Mouse (Mus musculus) spleen, adult 2 months (tissue): Measurements from ENCODE around the gene Gtf2a1. TPM values are rescaled to one million over a fixed set of nuclear protein-coding genes. Genes with fewer than 3 reads are reported as not detected.
"Not testable (repeated sequence)": the region's sequence is repeated elsewhere in the genome, so short reads cannot be mapped to it uniquely, and the experiment has no call there.

Experiments
- DNase-seq, 2 experiments: peaks; one replicate each; pipeline versions ENCODE4 v3.0.0 to v3.0.0-alpha.2; 2012 to 2021; ENCODE audit warnings: low spot score in 2 of 2, low read depth in 1 of 2
- H3K27ac ChIP-seq: fragments of 200-500 bp; 2 replicates; pipeline ENCODE4 v1.5.1; 2012; ENCODE audit warnings: low read length, inconsistent platforms; ENCODE audit not compliant: insufficient read depth
- H3K27me3 ChIP-seq: fragments of 200-500 bp; 2 replicates; pipeline ENCODE4 v1.6.1; 2012; ENCODE audit warnings: mild to moderate bottlenecking, moderate library complexity, low read length, inconsistent platforms; ENCODE audit not compliant: control insufficient read depth, insufficient read depth
- H3K36me3 ChIP-seq: fragments of 200-500 bp; 2 replicates; pipeline ENCODE4 v1.6.1; 2012; ENCODE audit warnings: mild to moderate bottlenecking, low read length, inconsistent platforms; ENCODE audit not compliant: control insufficient read depth, insufficient read depth
- H3K4me1 ChIP-seq: fragments of 200-500 bp; 2 replicates; pipeline ENCODE4 v1.6.1; 2011; ENCODE audit warnings: inconsistent platforms; ENCODE audit not compliant: control insufficient read depth, insufficient read depth, insufficient read length
- H3K4me3 ChIP-seq: fragments of 200-500 bp; 2 replicates; pipeline ENCODE4 v1.5.1; 2011; ENCODE audit warnings: mild to moderate bottlenecking, inconsistent platforms; ENCODE audit not compliant: insufficient read depth, insufficient read length; ENCODE audit errors: extremely low read depth
- CTCF ChIP-seq: fragments of 200-500 bp; IDR thresholded peaks from 2 replicates; pipeline ENCODE4 v1.5.1; 2011; ENCODE audit warnings: mild to moderate bottlenecking, inconsistent platforms; ENCODE audit not compliant: insufficient read depth, insufficient read length, insufficient replicate concordance; ENCODE audit errors: extremely low read depth
- POLR2A ChIP-seq: fragments of 200-500 bp; IDR thresholded peaks from 2 replicates; pipeline ENCODE4 v1.6.1; 2011; ENCODE audit warnings: low read depth, low read length, inconsistent platforms
- WGBS: fragments of 180-500 bp; shearing (Covaris S2); methylation state at CpG from one replicate; pipeline ENCODE4 v1.1.7; 2018; 5-methylcytosine and 5-hydroxymethylcytosine counted together
- polyA plus RNA-seq: library from polyadenylated mRNA; depleted of rRNA; stranded (reverse); fragments of >200 nt; gene quantifications from 2 replicates; pipeline ENCODE4 v1.2.3, GENCODE M21; 2012

Gtf2a1 gene
- polyA plus RNA-seq, 1 experiment = 12.2 TPM

DNA sequence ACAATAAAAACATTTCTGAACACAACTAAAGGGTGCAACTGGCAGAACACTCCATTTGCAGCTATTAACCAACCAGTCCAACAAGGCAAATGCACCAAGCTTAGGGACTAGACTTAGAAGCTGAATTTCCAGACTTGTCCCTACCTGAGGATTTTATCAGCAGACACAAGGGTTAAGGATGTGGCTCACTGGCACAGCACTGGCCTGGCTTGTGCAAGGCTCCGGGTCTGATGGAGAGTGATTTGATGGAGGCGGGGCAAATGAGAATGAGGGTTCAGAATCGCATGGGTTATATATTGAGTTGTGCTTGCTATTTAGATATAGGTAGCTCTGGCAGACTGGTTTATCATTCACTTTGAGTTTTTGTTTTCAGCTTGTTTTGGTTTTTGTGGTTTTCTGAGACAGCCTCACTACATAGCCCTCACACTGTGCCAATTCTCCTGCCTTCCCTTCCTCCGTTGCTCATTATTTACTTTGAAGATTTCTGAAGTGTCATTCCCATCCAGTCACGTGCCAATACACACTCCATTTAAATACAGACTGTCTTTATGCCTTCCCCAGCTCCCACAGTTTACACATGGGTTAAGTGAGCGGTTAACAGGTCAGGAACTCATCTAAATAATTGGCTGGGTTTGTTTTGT is 7.8 kb downstream of the Gtf2a1 start:
- H3K27me3 ChIP-seq = no peaks in the 10 kb centered on the region
- DNase-seq = no peak
- no peak overlapping the region; the same call in 1 of the 2 replicates for H3K27ac ChIP-seq
- 60% methylated on average over 6 of the region's 6 CpGs for WGBS
- no peak for TF ChIP-seq CTCF
- TF ChIP-seq POLR2A = no peak
- peaks cover 7% of the 10 kb centered on the region; the same call in 1 of the 2 replicates for H3K4me1 ChIP-seq
- H3K4me3 ChIP-seq = no peak overlapping the region
- peaks cover 23% of the 10 kb centered on the region for H3K36me3 ChIP-seq

- Histone ChIP-seq H3K36me3 (peaks cover 25% of the 10 kb centered on the region), H3K4me1 (peaks cover 7% of the 10 kb centered on the region; the same call in 1 of the 2 replicates), H3K4me3 (no peak overlapping the region), H3K27ac (no peak overlapping the region), H3K27me3 (no peaks in the 10 kb centered on the region)
- no peak for TF ChIP-seq CTCF
- TF ChIP-seq POLR2A = no peak
- 58% methylated on average over 6 of the region's 6 CpGs for WGBS
- DNase-seq = no peak
Measured at GRCm38 (mm10) chr12:91581204-91582070, 8.8 kb downstream of the Gtf2a1 start.

DNA sequence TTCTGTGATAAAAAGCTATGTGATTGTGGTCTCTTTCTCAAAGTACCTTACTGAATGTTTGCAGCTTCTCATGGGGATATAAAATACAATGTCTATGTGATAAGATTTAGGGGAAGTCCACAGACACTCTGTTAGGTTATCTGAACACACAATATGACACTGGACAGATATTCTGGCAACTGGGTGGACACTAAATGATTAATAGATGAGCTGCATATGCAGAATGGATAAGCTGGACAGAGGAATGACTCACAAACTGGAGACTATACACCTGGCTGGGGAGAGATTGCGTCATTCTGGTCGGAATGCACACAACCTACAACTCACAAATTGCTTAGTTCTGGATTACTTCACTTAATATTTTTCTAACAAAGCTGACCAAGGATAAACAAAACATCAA is 10.6 kb downstream of the Gtf2a1 start:
- TF ChIP-seq POLR2A (no peak), CTCF (no peak)
- DNase-seq = no peak
- no peaks in the 10 kb centered on the region for H3K27me3 ChIP-seq
- peaks cover 25% of the 10 kb centered on the region for H3K36me3 ChIP-seq
- WGBS = 84% methylated on average over 2 of the region's 2 CpGs
- peaks cover 7% of the 10 kb centered on the region; the same call in 1 of the 2 replicates for H3K4me1 ChIP-seq
- H3K27ac ChIP-seq = no peak overlapping the region
- no peak overlapping the region for H3K4me3 ChIP-seq

DNA sequence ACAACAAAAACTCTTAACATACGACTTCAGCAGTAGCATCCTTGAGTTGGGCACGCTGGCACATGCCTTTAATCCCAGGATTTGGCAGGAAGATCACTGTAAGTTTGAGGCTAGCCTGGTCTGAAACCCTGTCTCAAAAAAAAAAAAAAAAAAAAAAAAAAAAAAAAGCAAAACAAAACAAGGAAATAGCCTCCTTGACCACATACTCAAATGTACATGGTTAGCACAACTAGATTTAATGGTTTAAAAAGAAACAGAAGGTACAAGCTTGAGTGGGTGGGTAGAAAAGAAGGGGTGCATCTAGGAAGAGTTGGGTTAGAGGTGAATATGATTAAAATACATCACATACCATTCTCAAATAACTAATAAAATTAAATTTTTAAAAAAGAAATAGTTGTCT is 18.6 kb downstream of the Gtf2a1 start:
- H3K36me3 ChIP-seq = peaks cover 33% of the 10 kb centered on the region
- no peaks in the 10 kb centered on the region for H3K27me3 ChIP-seq
- no peak overlapping the region for H3K27ac ChIP-seq
- 96% methylated on average over 2 of the region's 2 CpGs for WGBS
- H3K4me3 ChIP-seq = no peak overlapping the region
- no peaks in the 10 kb centered on the region for H3K4me1 ChIP-seq
- DNase-seq = no peak
- TF ChIP-seq CTCF (no peak), POLR2A (no peak)

GRCm38 (mm10) chr12:91569255-91569654 is 21.0 kb downstream of the Gtf2a1 start:
- H3K4me3 ChIP-seq = no peak overlapping the region
- H3K4me1 ChIP-seq = no peaks in the 10 kb centered on the region
- TF ChIP-seq CTCF = no peak
- no peak for TF ChIP-seq POLR2A
- 85% methylated on average over 3 of the region's 3 CpGs for WGBS
- DNase-seq = no peak
- peaks cover 29% of the 10 kb centered on the region for H3K36me3 ChIP-seq
- no peaks in the 10 kb centered on the region for H3K27me3 ChIP-seq
- H3K27ac ChIP-seq = no peak overlapping the region

GRCm38 (mm10) chr12:91567145-91567544 is 23.1 kb downstream of the Gtf2a1 start:
- no peak overlapping the region for H3K4me3 ChIP-seq
- no peak for DNase-seq
- H3K27ac ChIP-seq = no peak overlapping the region
- TF ChIP-seq POLR2A (no peak), CTCF (no peak)
- WGBS = 88% methylated on average over 4 of the region's 4 CpGs
- H3K4me1 ChIP-seq = no peaks in the 10 kb centered on the region
- no peaks in the 10 kb centered on the region for H3K27me3 ChIP-seq
- peaks cover 36% of the 10 kb centered on the region for H3K36me3 ChIP-seq

DNA sequence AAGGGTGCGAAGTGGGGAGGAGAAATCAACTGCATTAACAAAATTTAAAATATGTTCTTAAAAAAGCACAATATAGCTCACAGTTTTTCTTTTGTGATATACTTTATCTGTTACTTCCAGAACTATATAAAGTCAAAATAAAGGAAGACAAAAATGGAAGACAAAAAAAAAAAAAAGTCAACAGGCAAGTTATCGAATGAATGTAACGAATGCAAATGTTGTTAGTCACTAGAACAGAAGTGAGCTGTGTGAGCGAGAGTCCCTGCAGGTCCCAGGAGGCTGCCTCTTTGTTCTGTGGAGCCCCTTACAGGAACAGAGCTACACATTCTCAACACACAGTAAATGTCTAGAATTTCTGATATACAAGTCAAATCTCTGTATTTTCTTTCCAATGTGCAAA is 32.1 kb downstream of the Gtf2a1 start:
- peaks cover 19% of the 10 kb centered on the region for H3K36me3 ChIP-seq
- not testable (repeated sequence) for H3K4me1 ChIP-seq, H3K4me3 ChIP-seq, H3K27me3 ChIP-seq, H3K27ac ChIP-seq, DNase-seq
- 87% methylated on average over 4 of the region's 4 CpGs for WGBS

- not testable (repeated sequence) for H3K4me1 ChIP-seq, DNase-seq, H3K4me3 ChIP-seq, H3K27ac ChIP-seq, H3K27me3 ChIP-seq
- H3K36me3 ChIP-seq = peaks cover 12% of the 10 kb centered on the region
- 97% methylated on average over 8 of the region's 8 CpGs for WGBS
Measured at GRCm38 (mm10) chr12:91557358-91558005, 32.8 kb downstream of the Gtf2a1 start.
